Mouse (Mus musculus): ENCODE results near the gene Styx. TPM values are rescaled to one million over a fixed set of nuclear protein-coding genes. Genes with fewer than 3 reads are reported as not detected.

The Styx gene
- 5.5 and 19.3 TPM in 2 replicates for polyA plus RNA-seq (2012; rRNA removed)

GRCm38 (mm10) chr14:45350931-45351859 lies at the start of gene Styx:
Gene Styx, plus strand, starts transcription at chr14:45351093.
- H3K27ac ChIP-seq (ENCODE audit: insufficient read depth, low read depth, low read length) = no peak within 1 kb of the TSS; the same call in 1 of the 2 replicates
- no peaks in the 10 kb centered on the region for H3K27me3 ChIP-seq (ENCODE audit: control insufficient read depth, insufficient read depth, low read length)
- H3K36me3 ChIP-seq (ENCODE audit: control insufficient read depth, insufficient read depth, low read length) = peaks cover 14% of the 10 kb centered on the region
- WGBS = under 1% methylated on average over 86 of the region's 93 CpGs
- peak within 1 kb of the TSS; percentile 74 for H3K4me3 ChIP-seq (ENCODE audit: low read depth, low read length)
- TF ChIP-seq CTCF (IDR thresholded peaks at IDR 0.05; ENCODE audit: extremely low read depth, insufficient read length, insufficient replicate concordance, low read depth, low read length) (no peak), POLR2A (IDR thresholded peaks at IDR 0.05; ENCODE audit: low read depth, low read length) (peak; percentile 31; the same call in 1 of the 2 replicates)
- no peaks in the 10 kb centered on the region; the same call in 1 of the 2 replicates for H3K4me1 ChIP-seq (ENCODE audit: control insufficient read depth, insufficient read depth, insufficient read length, low read length)

- Histone ChIP-seq H3K4me1 (ENCODE audit: control insufficient read depth, insufficient read depth, insufficient read length, low read length) (0 out of 2 replicates have a peak, but pooled peaks cover 1% of the 10 kb centered on the region), H3K27me3 (ENCODE audit: control insufficient read depth, insufficient read depth, low read length) (no peaks in the 10 kb centered on the region), H3K4me3 (ENCODE audit: low read depth, low read length) (no peak overlapping the region), H3K27ac (ENCODE audit: insufficient read depth, low read depth, low read length) (no peak overlapping the region), H3K36me3 (ENCODE audit: control insufficient read depth, insufficient read depth, low read length) (peaks cover 41% of the 10 kb centered on the region)
- TF ChIP-seq CTCF (IDR thresholded peaks at IDR 0.05; ENCODE audit: extremely low read depth, insufficient read length, insufficient replicate concordance, low read depth, low read length) = no peak
- 81% methylated on average over 4 of the region's 4 CpGs for WGBS
These were observed 47.0 kb upstream of the Styx start for GRCm38 (mm10) chr14:45303939-45304338.

- Histone ChIP-seq H3K4me1 (ENCODE audit: control insufficient read depth, insufficient read depth, insufficient read length, low read length) (0 out of 2 replicates have a peak, but pooled peaks cover 1% of the 10 kb centered on the region), H3K27ac (ENCODE audit: insufficient read depth, low read depth, low read length) (no peak overlapping the region), H3K27me3 (ENCODE audit: control insufficient read depth, insufficient read depth, low read length) (no peaks in the 10 kb centered on the region), H3K4me3 (ENCODE audit: low read depth, low read length) (no peak overlapping the region), H3K36me3 (ENCODE audit: control insufficient read depth, insufficient read depth, low read length) (peaks cover 37% of the 10 kb centered on the region)
- TF ChIP-seq CTCF (IDR thresholded peaks at IDR 0.05; ENCODE audit: extremely low read depth, insufficient read length, insufficient replicate concordance, low read depth, low read length) = no peak
- TF ChIP-seq POLR2A (IDR thresholded peaks at IDR 0.05; ENCODE audit: low read depth, low read length) = no peak
- WGBS = 87% methylated on average over 4 of the region's 4 CpGs
These were observed 46.5 kb upstream of the Styx start for GRCm38 (mm10) chr14:45304389-45304788.

- no peak overlapping the region for H3K4me3 ChIP-seq (ENCODE audit: low read depth, low read length)
- no peak overlapping the region for H3K27ac ChIP-seq (ENCODE audit: insufficient read depth, low read depth, low read length)
- no peaks in the 10 kb centered on the region for H3K27me3 ChIP-seq (ENCODE audit: control insufficient read depth, insufficient read depth, low read length)
- 0 out of 2 replicates have a peak, but pooled peaks cover 1% of the 10 kb centered on the region for H3K4me1 ChIP-seq (ENCODE audit: control insufficient read depth, insufficient read depth, insufficient read length, low read length)
- WGBS = 90% methylated on average over 5 of the region's 5 CpGs
- TF ChIP-seq POLR2A (IDR thresholded peaks at IDR 0.05; ENCODE audit: low read depth, low read length) (no peak), CTCF (IDR thresholded peaks at IDR 0.05; ENCODE audit: extremely low read depth, insufficient read length, insufficient replicate concordance, low read depth, low read length) (no peak)
- H3K36me3 ChIP-seq (ENCODE audit: control insufficient read depth, insufficient read depth, low read length) = peaks cover 25% of the 10 kb centered on the region
These were observed 45.0 kb upstream of the Styx start for GRCm38 (mm10) chr14:45305852-45306251.

GRCm38 (mm10) chr14:45307630-45308328 lies 43.1 kb upstream of the Styx start:
- H3K27me3 ChIP-seq (ENCODE audit: control insufficient read depth, insufficient read depth, low read length) = no peaks in the 10 kb centered on the region
- 0 out of 2 replicates have a peak, but pooled peaks cover 1% of the 10 kb centered on the region for H3K4me1 ChIP-seq (ENCODE audit: control insufficient read depth, insufficient read depth, insufficient read length, low read length)
- peaks cover 14% of the 10 kb centered on the region for H3K36me3 ChIP-seq (ENCODE audit: control insufficient read depth, insufficient read depth, low read length)
- H3K27ac ChIP-seq (ENCODE audit: insufficient read depth, low read depth, low read length) = no peak overlapping the region
- WGBS = 82% methylated on average over 8 of the region's 8 CpGs
- H3K4me3 ChIP-seq (ENCODE audit: low read depth, low read length) = no peak overlapping the region
- TF ChIP-seq POLR2A (IDR thresholded peaks at IDR 0.05; ENCODE audit: low read depth, low read length) (no peak), CTCF (IDR thresholded peaks at IDR 0.05; ENCODE audit: extremely low read depth, insufficient read length, insufficient replicate concordance, low read depth, low read length) (no peak)

GRCm38 (mm10) chr14:45309646-45310045 lies 41.2 kb upstream of the Styx start:
- 0 out of 2 replicates have a peak, but pooled peaks cover 1% of the 10 kb centered on the region for H3K4me1 ChIP-seq (ENCODE audit: control insufficient read depth, insufficient read depth, insufficient read length, low read length)
- 85% methylated on average over 13 of the region's 13 CpGs for WGBS
- no peak overlapping the region for H3K4me3 ChIP-seq (ENCODE audit: low read depth, low read length)
- TF ChIP-seq CTCF (IDR thresholded peaks at IDR 0.05; ENCODE audit: extremely low read depth, insufficient read length, insufficient replicate concordance, low read depth, low read length) = no peak
- TF ChIP-seq POLR2A (IDR thresholded peaks at IDR 0.05; ENCODE audit: low read depth, low read length) = no peak
- H3K36me3 ChIP-seq (ENCODE audit: control insufficient read depth, insufficient read depth, low read length) = peaks cover 5% of the 10 kb centered on the region
- no peak overlapping the region for H3K27ac ChIP-seq (ENCODE audit: insufficient read depth, low read depth, low read length)
- no peaks in the 10 kb centered on the region for H3K27me3 ChIP-seq (ENCODE audit: control insufficient read depth, insufficient read depth, low read length)
